Mouse (Mus musculus) c-Kit-negative CD71-positive TER-119-positive erythroid progenitor cells, embryonic 14.5 days (primary cell): ENCODE measurements around the gene Coq8a.

Experiments used
- DNase-seq: peaks from one replicate; pipeline ENCODE4 v3.0.0-alpha.2; 2013; ENCODE audit warnings: low read depth, low spot score

The Coq8a gene

GRCm38 (mm10) chr1:180175167-180175566 is 24.2 kb downstream of the Coq8a start:
- DNase-seq: peak; percentile 30

GRCm38 (mm10) chr1:180174718-180175117 is 24.7 kb downstream of the Coq8a start:
- DNase-seq: no peak

GRCm38 (mm10) chr1:180173017-180173416 is 26.4 kb downstream of the Coq8a start:
- DNase-seq: no peak

DNA sequence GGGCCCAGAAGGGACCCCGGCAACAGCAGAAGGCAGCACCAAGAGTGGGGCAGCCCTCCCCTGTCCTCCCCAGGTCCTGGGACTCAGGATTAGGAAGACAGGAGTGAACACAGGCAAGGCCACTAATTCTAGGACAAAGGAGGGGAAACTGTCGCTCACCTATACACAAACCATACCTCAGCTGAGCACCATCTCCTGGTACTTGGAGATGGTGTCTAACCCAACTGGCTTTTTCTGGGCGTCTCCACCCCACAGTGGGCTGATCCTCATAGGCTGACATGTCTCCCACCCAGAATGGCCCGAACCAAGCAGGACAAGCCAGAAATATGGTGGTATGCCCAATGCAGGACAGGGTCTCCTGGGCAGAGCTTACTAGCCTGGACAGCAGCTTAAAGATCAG is 26.8 kb downstream of the Coq8a start:
- DNase-seq: no peak

DNA sequence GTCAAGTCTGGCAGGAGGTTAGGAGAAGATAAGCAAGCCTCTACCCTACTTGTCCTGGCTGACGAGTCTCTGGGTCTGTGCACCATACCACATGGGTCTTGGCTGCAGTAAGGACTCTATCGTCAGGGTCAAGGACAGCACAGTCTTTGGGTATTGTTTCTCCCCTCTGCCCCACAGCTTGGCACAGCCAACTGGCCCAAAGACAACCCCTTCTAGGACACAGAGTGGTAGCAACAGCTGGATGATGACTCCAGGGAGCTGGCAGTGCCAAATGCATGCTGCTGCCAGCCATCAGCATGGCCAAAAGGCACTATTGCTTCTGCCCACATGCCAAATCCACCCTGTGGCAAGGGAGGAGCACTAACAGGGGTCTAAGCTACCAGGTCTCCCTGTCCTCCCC is 27.5 kb downstream of the Coq8a start:
- DNase-seq: no peak

- DNase-seq: no peak
Measured at GRCm38 (mm10) chr1:180170071-180170470, 29.3 kb downstream of the Coq8a start.

GRCm38 (mm10) chr1:180169161-180169560 is 30.2 kb downstream of the Coq8a start:
- no peak for DNase-seq

- DNase-seq: no peak
Measured at GRCm38 (mm10) chr1:180168294-180168693, 31.1 kb downstream of the Coq8a start.

GRCm38 (mm10) chr1:180166533-180166932 is 32.9 kb downstream of the Coq8a start:
- DNase-seq: no peak

DNA sequence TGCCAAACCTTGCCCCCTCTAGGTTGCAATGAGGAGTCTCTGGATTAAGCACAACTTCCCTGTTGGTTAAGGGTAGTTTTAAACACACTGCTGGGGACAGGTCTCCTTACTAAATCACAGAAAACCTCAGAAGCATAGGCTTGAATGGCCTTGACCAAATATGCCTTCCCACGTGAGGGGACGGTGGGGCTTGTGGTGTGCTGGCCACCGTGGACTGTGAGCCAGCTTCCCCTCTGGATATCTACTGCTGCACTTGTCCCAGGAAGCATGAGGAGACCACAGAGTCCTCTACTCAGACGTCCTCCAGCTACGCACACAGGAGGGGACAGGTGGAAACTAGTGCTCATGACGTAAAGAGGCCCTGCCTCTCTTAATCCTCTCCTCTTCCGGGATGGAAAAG is 36.4 kb downstream of the Coq8a start:
- no peak for DNase-seq

GRCm38 (mm10) chr1:180161566-180162355 is 37.6 kb downstream of the Coq8a start:
- no peak for DNase-seq

DNA sequence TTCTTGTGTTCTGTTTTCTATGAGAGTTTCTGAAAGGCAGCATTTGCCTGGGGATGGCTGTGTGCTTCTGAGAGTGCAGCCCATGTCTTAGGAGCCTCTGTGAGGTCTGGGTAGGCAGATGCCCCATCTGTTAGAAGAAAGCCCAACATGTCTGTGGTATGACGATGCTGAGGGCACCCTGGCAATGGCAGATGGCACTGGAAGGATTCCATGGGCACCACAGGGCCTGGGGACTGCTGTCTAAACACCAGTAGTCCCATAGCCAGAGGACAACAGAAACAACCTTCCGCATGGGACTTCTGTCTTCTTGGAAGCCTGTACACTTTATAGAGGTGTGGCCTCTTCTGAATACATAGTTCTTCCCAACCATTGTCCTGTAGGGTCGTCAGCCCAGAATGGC is 38.2 kb downstream of the Coq8a start:
- no peak for DNase-seq

DNA sequence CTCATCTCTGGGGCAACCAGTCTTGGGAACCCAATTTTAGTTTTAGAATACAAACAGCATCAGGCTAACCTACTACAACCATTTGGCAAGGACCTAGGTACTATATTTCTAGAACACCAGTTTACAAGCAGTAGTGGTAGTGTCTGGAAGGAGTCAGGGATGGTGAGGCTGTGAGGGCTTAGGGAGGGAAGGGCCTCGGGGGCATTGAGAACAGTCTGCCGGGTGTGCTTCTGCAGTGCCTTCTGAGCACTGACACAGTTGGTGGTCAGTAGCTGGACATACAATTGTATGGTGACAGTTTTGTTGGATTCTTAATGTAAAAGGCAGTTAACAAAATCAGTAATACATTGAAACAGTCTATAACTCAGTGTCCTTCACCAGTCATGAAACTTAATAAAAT is 38.9 kb downstream of the Coq8a start:
- DNase-seq: no peak

- no peak for DNase-seq
Measured at GRCm38 (mm10) chr1:180158648-180159047, 40.8 kb downstream of the Coq8a start.

GRCm38 (mm10) chr1:180151191-180151590 is 48.2 kb downstream of the Coq8a start:
- no peak for DNase-seq

DNA sequence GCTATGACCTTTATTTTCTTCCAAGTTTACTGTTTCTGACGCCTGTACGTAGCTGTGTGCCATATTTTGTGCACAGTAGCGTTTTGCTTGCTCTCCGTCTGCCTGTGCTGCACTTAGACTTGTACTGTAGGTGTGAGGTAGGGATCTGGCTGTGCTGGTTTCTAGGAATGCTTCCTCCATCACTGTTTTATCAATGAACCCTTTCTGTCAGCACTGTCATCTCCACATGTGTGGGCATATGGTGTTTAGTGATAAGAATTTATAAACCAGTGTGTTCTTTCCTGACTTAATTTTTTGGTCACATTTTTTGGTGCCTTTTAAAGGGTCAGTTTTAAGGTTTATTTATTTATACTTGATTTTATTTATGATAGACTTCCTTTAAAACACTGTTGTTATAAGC is 50.8 kb downstream of the Coq8a start:
- peak; percentile 72 for DNase-seq

DNA sequence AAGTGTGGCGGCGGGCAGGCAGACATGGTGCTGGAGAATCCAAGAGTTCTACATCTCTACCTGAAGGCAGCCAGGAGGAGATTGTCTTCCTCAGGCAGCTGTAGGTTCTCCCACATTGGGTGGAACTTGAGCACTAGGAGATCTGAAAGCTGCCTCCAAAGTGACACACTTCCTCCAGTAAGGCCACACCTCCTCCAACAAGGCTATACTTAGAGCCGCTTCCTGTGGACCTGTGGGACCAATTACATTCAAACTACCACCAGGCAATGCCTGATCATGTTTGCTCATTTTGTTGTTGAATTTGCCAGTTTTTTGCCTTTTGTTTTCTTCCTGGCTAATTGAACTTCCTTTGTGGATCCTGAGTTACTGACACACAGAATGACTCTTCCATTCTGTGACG is 51.4 kb downstream of the Coq8a start:
- peak; percentile 61 for DNase-seq

GRCm38 (mm10) chr1:180140970-180141369 is 58.4 kb downstream of the Coq8a start:
- DNase-seq: no peak

DNA sequence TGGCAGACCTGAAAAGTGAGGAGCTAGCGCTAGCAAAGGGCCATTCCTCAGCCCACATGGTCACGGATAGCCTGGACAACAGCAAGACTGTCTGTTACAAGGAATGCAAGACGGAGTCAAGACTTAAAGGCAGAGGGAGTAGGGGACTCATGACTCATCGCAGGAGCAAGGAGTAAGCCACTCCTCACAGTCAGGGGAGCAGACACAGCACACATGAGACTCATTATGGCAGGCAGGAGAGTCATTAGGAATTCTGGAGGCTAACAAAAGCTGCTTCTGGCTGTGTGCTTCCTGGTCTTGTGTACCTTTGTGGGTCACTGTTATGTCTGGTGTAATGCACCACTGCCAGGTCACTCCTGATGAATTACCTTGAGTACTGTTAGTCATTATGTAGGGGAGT is 60.2 kb downstream of the Coq8a start:
- no peak for DNase-seq

- DNase-seq: no peak
Measured at GRCm38 (mm10) chr1:180132187-180132586, 67.2 kb downstream of the Coq8a start.

- DNase-seq: no peak
Measured at GRCm38 (mm10) chr1:180131402-180131801, 68.0 kb downstream of the Coq8a start.

GRCm38 (mm10) chr1:180128077-180128792 is 71.2 kb downstream of the Coq8a start:
- DNase-seq: no peak

DNA sequence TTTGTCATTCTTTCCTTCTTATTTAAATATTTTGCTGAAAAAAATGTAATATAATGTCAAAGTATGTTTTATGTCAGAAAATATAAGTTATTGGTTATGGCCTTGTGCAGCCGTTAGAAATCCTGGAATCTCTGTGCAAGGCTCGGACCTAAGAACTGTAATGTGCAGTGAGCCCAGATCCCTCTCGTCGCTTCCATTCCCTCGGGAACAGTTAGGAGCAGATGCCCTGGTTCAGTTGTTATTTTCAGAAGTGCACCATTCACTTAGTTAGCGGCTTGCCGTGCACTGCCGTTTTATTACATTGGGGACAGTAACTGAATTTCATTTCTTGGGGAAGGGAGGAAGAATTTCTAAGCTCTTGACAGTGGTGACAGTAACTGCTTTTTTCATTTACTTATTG is 81.2 kb downstream of the Coq8a start:
- DNase-seq: no peak
